Mouse (Mus musculus) spleen, adult 2 months (tissue): ENCODE data around the gene Epha1.

Experiments
- CTCF ChIP-seq: fragments of 200-500 bp; IDR thresholded peaks from 2 replicates; pipeline ENCODE4 v1.5.1; 2011; ENCODE audit warnings: mild to moderate bottlenecking, inconsistent platforms; ENCODE audit not compliant: insufficient read depth, insufficient read length, insufficient replicate concordance; ENCODE audit errors: extremely low read depth
- POLR2A ChIP-seq: fragments of 200-500 bp; IDR thresholded peaks from 2 replicates; pipeline ENCODE4 v1.6.1; 2011; ENCODE audit warnings: low read depth, low read length, inconsistent platforms

- TF ChIP-seq CTCF (no peak), POLR2A (no peak)
These were observed 32.1 kb upstream of the Epha1 start, which contains the start of gene Tas2r135 for GRCm38 (mm10) chr6:42405134-42405533.
